Mouse (Mus musculus): ENCODE results near the gene 5830473C10Rik.

DNA sequence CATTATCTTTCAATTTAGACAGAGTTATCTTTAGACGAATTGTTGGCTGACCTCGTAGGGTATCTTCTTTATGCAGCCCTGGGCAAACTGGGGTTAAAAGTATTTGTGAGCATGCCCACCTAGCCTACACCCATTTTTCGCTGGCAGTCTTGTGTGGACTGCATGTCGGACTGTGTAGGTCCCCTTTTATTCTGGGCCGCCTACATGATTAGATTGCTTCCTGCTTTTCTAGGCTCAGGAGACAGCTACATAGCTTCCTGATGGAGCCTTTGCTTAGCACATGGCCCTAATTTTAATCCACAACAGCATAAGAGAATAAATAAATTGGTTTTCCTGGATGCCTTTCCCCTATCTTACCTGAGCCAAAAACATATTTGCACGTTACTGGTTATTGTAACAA, 35.2 kb downstream of the 5830473C10Rik start:
- no peak for TF ChIP-seq POLR2A (IDR thresholded peaks at IDR 0.05; ENCODE audit: control insufficient read depth, low read depth, low read length)
- TF ChIP-seq CTCF (IDR thresholded peaks at IDR 0.05; ENCODE audit: control insufficient read depth, insufficient read depth, insufficient replicate concordance, low read depth, low read length): no peak
